Mouse (Mus musculus): ENCODE data around the gene Timp3.

Gene Timp3

DNA sequence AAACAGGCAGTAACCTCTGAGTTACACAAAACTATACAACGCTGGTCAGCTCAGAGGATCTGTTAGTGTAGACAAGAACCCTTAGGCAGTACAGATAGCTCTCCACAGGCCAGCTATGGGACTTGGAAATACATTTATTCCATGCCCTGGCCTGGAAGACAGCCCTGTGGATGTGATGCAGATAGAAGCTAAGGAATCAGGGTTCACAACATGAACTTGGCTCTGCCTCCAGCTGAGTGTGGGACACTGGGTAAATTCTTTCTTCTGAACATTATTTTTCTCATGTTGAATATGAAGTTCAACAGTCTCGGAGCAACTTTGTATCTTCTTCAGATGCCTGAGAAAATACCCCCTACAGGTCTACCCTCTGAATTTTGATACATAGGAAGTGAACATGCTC, 2.9 kb upstream of the Timp3 start:
- DNase-seq (ENCODE audit: low read depth, low spot score), result no peak

DNA sequence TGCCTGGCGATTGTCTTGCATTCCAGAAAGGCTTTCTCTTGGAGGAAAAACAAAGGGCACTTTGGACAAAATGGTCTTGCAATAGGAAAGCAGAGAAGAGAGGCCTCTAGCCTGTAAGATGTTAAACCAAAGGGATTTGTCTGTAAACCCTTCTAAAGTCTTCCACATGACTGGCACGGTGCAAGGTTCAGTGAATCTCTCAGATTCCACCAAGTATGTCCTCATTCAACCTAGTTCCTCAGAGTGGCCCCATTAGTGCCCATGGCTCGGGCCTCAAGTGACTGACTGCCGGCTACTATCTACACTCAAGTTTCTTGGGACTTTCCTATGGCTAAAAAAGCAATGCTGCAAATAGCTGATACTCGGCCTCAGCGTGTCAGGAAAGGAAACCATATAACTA, 1.8 kb upstream of the Timp3 start:
- DNase-seq (ENCODE audit: low read depth, low spot score), result no peak

DNA sequence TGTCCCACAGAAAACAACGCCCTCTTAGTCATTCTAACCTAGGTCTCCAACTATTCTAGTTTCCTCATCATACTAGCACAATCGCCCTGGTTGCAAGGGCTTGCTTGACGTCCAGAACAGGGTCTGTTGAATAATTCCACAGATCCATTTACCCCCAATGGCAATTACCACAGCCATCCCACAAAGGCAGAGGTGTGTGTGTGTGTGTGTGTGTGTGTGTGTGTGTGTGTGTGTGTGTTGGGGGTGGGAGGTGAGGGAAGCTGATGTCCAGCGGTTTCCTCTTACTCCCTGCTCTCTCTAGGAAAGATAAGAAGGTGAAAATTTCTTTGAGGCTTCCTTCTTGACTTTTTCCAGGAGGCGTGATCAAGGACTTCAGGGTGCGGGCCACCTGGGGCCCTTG, 377 bp upstream of the Timp3 start:
- no peak for DNase-seq (ENCODE audit: low read depth, low spot score)

DNA sequence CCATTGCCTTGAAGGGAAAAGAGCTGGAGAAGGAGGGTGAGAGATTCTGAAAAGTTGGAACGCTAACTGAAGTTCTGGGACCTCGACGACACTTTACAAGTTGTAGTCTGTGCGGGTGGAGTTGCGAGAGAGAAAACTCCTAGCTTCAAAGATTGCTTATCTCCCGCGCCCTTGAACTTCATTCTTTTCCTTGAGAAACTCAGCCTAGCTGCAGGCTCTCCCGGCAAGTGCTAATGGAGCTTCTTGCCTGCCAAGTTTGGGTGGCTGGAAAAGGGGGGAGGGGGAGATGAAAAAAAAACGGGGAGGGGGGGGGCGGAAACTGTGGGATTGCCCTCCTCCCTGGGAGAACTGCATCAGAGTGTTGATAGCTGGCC, 932 bp downstream of the Timp3 start:
- no peak for DNase-seq (ENCODE audit: low read depth, low spot score)

DNA sequence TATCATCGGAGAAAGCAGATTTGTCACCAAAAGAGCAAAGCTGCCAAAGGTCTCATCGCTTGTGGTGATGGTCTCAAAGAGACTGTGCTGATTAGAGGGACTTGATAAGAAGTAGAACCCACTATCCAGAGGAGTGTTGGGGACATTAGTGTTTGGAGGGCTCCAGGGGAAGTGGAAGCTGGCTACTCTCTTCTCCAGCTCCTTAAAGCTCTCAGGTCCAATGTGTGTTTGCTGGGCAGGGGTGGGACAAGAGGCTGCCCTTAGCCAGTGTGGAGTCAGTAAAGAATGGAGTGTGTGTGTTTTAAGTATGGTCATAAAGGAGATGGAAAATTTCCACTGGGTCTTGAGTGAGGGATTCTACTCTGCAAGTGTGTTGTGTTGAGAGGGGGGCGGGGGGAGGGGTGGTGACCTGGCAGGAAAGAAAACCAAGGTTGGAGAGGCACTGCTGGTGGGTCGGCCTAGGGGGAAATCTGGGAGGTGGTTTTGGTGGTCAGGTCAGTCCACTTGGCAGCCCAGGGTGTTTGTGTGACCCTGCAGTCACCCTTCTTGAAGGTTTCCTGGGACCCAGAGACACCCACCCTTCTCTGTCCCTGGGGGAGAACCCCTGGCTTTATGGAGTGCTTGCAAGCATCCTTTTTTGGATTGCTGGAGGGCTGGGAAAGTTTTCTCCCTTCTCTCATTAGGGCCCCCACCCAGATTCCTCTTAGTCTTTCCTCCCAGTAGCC, 1.6 kb downstream of the Timp3 start:
- DNase-seq (ENCODE audit: low read depth, low spot score), result no peak

DNA sequence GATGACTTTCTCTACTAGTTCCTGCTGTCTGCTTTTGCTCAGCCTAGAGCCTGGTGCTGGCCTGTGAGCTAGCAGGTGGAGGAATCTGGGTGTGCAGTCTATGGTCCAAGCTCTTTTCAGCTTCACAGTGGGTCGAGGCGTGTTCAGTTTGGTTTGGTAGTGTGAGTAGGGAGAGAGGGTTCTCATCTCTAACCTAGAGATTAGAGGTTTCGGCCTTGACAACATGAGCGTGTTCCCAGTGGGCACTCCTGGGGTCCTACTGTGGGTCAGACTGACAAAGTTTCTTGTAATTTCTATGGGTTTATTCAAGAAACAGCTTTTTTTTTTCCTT, 2.1 kb downstream of the Timp3 start:
- no peak for DNase-seq (ENCODE audit: low read depth, low spot score)

DNA sequence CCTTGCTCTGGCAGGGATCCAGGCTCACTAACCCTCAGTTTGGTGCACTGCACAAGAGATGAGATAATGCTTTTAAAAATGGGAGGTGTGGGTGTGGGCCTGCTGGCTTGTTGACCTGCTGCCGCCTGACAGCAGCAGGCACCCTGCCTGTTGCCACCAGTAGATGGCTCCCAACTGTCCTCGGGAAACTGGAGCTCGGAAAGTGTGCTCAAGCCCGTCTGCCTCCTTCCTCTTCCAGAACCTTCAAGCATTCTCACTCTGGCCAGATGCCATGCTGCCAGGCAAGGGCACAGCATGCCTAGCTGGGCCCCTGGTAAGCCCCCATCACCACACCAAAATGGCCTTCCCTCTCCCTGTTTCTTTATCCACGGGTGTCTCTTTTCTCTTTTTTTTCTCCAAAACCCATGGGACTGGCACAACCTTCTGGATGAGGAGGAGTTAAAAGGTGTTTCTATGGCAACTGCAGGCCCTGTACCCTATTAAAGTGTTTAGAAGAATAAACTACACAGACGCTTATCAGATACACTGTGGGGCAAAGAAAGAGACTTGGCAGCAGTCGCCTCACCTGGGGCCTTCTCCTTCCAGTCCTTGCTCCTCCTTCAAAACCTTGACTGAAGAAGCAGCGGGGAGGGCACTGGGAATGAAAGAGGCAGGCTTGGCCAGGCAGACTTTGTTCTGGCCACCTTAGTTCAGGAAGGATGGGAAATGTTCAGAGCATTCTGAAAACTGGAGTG, 2.8 kb downstream of the Timp3 start:
- peak; percentile 73 for DNase-seq (ENCODE audit: low read depth, low spot score)

DNA sequence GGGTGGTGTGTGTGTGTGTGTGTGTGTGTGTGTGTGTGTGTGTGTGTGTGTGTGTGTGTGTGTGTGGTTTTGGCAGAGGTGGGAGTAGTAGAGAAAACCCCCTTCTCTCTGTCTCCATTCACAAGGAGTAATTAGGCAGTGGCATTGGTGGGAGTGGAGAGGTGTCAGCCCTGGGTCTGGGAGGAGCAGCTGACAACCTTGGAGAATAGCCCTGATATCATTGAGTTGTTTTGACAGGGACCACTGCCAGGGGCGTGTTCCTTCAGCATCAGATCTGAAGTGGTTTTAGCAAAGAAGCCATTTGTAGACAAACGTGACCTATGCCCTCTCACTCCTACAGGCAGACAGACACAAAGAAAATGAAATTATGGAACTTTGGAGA, 3.3 kb downstream of the Timp3 start:
- no peak for DNase-seq (ENCODE audit: low read depth, low spot score)

DNA sequence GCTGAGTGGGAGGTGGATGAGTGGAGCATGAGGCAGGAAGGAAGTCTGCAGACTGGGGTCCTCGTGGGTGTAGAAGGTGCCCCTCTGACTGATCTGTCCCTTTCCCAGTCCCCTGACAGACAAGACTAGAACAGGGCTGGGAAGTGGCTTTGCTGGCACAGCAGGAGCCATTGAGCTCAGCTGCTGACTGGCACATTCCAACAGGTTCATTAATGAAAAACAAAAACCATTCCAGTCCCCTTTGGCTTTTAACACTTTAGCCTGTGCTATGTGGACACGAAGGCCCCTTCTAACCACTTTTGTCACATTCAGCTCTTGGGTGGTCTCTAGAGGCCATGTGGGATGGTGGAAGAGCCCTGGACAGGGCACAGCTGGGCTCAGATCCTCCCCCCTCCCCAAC, 4.4 kb downstream of the Timp3 start:
- DNase-seq (ENCODE audit: low read depth, low spot score), result peak; percentile 30

DNA sequence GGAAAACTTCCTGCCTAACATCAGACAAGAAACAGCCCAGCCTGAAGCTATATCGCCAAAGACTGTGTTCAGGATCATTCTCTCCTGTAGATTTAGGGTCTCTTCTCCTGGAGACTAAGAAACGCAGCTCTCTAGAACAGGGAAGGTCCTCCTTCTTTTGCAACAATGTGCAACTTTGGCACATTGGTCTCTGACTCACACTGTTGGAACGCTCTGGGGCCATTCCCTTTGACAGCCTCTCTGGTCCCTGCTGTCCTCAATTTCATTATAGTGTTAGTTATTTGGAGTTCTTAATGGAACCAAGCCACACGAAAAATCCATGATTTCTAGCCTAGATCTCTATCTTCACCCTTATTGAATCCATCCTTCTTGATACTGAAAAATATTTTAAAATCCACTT, 7.1 kb downstream of the Timp3 start:
- DNase-seq (ENCODE audit: low read depth, low spot score), result no peak

DNA sequence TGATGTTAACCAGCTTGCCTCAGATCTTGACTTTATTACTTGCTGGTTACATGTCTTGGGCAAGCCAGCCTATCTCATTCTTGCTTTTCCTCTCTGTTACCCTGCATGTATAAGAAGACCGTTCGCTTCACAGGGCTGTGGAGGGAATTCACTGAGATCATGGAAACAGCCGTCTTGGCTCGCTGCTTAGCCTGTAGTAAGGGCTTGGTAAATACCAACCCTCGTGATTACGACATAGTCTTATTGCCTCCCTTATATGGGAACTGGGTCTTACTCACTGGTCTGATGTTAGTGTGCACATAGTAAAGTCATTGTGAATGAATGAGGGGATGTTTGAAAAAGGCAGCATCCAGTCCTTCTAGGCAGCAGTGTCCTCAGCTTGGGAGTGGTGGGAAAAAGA, 10.4 kb downstream of the Timp3 start:
- no peak for DNase-seq (ENCODE audit: low read depth, low spot score)

DNA sequence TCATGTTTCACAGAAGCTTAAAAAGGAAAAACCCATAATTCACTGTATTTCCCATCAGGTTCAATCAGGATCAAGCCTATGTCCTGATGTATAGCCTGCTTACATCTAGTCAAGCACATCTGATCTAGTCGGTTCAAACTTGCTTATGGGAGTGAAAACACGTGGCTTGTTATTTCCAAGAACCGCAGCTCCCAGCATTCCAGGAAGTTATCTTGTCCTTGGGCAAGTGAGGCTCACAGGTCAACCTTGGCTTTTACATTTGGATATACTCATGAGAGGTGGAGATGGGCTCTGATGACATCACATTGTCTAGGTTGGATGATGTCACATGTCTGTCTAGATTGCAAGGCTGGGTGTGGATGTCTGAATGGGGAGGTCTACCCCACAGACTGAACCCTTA, 12.8 kb downstream of the Timp3 start:
- DNase-seq (ENCODE audit: low read depth, low spot score), result no peak

DNA sequence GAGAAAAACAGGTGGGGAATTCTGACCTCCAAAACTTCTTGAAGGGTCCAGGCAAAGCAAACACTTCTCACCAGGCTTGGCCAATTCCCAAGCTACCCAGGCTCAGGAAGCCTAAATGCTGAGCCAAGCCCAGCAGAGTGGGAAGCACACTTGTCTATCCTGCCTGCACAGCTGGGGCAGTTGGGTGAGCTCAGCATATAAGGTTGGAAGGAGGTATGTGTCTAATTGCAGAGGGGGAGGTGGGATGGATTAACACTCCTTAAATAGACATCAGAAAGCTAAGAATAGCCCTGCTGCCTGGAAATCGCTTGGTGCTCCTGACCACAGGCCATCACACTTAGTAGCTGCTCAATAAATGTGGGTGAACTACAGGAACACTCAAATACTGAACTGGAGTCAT, 13.3 kb downstream of the Timp3 start:
- DNase-seq (ENCODE audit: low read depth, low spot score), result no peak

DNA sequence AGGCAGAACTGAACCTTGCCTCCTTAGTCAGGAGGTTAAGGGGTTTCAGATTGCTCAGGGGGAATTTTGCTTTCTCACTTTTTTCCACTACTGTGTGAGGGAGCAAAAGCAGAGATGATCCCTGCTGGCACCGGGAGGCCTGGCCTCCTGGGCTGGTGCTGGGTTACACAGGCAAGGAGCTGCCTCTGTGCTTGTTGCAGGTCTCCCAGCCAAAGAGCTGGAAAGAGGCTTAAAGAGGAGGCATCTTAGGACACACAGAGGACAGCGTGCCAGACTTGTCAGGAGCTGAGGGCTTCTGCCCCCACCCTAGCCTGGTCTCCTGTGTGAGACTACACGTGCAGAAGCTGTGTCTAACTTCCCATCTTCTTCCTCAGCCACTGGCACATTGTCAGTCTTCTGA, 15.3 kb downstream of the Timp3 start:
- no peak for DNase-seq (ENCODE audit: low read depth, low spot score)

DNA sequence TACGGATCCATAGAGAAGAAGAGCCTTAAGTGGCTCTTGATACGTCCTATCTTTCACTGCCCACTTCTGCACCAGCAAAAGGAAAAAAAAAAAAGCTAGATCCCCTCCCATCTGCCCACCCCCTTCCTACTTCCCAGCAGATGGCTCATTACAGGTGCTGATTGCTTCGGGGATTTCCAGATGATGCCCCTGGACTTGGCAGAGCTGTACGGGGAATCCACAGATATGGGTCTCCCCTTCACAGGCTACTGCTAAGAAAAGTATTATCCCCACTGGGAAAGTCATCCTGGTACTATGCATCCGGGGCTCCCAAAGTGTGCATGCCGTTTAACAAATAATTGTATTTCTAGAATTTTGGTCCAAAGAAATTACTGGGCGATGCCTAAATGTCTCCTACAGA, 17.5 kb downstream of the Timp3 start:
- DNase-seq (ENCODE audit: low read depth, low spot score), result no peak

DNA sequence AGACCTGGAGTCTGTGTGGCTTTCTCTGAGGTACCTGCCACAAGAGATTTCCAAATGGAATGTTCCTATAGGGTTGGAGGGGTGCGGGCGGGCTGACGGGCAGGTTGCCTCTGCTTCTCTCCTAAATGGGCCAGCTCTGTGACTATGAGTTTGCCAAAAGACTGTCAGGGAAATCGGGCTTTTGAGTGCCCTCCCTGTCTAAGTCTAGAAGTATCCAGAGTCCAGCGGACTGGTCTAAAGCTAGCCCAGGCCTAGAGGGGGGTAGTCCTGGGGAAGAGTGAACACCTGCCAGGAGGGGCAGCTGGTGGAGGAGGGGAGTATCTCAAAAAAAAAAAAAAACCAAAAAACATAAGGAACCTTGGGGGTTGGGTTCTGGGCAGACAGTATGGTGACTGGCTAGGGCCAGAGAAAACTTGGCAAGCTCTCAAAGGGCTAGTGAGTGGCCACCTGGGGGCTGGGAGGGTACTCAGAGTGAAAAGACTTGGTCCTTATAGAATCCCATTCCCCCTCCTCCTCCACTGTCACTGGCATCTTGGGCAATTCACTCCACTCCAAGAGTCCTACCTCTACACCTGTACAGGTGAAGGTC, 18.5 kb downstream of the Timp3 start:
- DNase-seq (ENCODE audit: low read depth, low spot score), result no peak

DNA sequence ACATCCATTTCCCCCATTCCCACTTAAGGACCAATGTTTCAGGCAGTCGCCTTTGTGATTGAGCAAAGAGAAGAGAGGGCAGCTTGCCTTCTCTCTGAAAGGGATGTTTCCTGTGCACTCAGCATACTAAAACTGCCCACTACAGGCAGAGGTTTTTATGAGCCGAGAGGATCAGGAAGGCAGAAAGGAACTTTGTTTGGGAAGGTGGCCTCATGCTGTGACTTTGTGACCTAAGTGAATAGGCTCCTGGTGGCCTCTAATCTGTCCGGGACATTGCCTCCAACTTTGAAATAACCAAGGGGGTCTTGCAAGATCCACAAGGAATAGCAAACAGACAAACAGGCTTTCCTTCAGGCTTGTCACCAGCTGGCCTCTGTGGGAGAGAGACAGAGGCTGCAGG, 19.4 kb downstream of the Timp3 start:
- no peak for DNase-seq (ENCODE audit: low read depth, low spot score)

DNA sequence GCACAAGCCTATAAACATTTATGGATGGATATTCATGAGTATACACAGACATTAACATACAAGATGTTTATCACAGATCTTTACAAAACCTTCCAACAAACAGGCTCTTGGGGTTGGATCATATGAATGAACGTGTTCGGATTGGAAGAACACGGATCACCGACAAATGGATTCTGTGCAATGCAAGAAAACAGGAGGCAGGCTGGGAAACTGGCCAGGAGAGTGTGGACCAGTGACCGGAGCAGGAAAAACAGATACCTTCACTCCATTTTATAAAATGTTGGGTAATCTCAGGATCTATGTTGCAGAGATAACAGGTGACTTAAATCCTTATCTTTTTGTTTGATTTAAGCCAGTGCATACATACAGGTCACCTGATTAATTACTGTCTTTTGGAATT, 20.0 kb downstream of the Timp3 start:
- DNase-seq (ENCODE audit: low read depth, low spot score), result no peak

DNA sequence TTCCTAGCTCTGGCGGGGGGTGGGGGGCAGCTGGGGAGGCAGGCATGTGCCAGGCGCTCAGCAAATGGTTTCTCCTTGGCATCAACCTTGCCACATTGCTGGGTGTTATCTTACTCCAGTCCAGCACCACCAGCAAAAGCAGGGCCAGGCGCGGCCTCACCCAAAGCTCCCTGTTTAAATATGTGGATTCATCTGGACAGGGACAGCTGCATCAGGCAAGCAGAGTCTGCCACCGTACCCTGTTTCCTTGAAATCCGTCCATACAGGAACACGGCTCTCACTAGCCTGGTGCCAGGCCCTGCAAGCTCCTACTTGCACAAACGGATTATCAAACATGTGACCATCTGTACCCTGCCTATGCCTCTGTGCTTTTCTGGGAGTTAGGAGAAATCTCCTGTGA, 21.0 kb downstream of the Timp3 start:
- no peak for DNase-seq (ENCODE audit: low read depth, low spot score)

DNA sequence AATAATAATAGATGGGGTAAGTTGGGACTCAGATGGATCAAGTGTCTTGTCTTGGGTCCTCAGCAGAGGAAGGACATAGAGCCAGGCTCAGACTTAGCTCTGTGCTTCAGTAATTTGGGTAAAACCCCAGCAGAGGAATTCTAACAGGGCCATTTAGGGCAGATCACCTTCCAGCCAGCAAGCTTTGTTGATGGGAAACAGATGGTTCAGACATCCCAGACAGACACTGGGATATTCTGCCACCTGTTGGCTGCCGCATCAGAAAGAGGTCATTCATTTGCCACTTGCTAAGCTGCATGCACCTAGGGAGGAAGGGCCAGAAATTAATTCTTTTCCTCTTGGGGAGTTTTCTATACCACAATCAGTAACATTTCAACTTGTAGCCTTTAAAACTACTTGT, 21.8 kb downstream of the Timp3 start:
- peak; percentile 42 for DNase-seq (ENCODE audit: low read depth, low spot score)

DNA sequence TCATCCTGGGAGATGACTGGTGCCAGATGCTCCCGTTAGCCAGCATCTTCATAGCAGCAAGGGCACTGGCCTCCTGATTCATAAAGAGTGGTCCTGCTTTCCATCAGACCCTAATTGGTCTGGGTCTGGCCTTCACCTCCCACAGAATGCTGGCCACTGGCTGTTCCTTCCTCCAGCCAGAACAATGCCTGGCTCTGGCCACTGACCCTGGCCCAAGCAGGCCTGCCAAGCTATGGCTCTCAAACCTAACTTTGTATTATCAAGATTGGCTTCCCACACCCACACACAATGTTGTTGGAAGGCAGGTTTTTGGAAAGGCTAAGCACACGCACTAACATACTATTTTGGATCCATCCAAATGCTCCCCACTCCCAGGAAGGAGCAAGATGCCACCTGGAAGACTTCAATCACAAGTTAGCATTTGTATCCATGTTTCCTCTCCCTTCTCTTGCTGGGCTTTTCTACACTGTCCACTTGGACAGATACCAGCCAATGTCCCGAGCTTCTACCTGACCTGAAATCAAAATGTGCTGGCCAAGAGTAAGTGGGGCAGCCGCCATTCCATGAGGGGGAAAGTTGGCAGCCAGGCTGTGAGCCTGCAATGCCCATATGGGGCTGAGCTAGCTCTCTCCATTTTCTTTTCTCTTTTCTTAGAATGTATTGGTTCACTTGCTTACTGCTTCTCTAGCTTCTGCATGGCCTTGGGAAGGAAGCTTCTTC, 23.3 kb downstream of the Timp3 start:
- DNase-seq (ENCODE audit: low read depth, low spot score), result no peak

DNA sequence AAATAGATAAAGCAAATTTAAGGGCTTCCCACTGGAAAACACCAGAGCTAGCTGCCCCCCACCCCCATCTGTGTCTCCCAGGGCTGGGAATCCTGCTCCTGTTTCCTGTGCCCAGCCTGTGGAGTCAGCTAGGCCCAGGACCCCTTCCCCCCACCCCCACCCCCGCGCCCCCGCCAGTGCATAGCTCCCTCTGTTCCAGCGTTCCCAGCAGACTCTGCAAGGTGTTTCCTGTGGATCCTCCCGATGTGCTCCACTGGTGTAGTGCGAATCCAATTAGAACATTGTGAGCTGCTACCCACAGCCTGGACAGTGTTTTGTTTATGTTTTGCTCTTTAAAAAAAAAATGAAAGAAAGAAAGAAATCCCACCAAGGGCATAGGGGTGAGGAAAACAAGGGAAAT, 25.1 kb downstream of the Timp3 start:
- DNase-seq (ENCODE audit: low read depth, low spot score), result no peak

DNA sequence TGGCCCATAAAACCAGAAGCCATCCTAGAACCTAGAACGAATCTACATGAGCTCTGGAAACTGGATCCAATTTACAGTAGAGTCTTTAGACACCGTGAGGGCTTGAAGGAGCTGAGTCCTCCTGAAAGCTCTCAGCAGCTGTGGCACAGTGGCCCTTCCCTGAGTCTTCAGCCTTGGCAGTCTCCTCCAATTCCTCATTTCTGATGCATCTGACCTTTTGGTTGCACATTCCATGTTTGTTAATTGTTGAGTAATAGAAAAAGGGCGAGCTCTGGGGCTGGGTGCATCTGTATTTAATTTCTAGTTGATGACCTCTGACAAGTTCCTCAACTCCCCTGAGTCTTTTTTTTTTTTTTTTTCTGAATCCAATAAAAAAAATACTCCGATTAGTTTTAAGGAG, 28.0 kb downstream of the Timp3 start:
- DNase-seq (ENCODE audit: low read depth, low spot score), result no peak

Data from mesoderm, embryonic 11.5 days (tissue).